Mouse (Mus musculus) spleen, adult 2 months (tissue): ENCODE measurements around the gene Crb1.

ENCODE experiments used
- CTCF ChIP-seq: fragments of 200-500 bp; IDR thresholded peaks from 2 replicates; pipeline ENCODE4 v1.5.1; 2011; ENCODE audit warnings: mild to moderate bottlenecking, inconsistent platforms; ENCODE audit not compliant: insufficient read depth, insufficient read length, insufficient replicate concordance; ENCODE audit errors: extremely low read depth
- POLR2A ChIP-seq: fragments of 200-500 bp; IDR thresholded peaks from 2 replicates; pipeline ENCODE4 v1.6.1; 2011; ENCODE audit warnings: low read depth, low read length, inconsistent platforms

DNA sequence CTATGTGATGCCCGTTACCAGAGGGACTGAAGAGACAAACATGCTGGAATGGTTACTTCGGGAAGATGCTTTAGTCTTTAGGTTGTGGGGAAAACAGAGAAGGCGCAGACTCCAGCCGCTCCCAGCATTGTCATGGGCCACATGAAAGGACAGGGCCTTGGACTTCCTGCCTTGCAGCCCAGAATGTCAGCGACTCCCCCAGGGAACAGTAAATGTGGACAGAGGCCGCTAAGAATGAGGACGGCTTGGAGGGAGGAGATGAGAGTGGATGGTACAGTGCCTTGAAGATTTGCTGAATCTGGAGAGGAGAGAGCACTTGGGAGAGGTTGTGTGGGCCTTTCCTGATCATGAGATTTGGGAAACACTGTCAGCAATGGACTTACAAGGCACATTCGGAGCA, 161.6 kb downstream of the Crb1 start:
- TF ChIP-seq POLR2A (no peak), CTCF (no peak)
